In genomic region chr1:47306961-47307360, GRCm38 (mm10) we compare ENCODE assay signal across 21 mouse cellular contexts.
DNase-seq lines count a peak whose midpoint lies in the region; ATAC-seq and TF ChIP-seq lines count a peak whose summit lies in the region.
"Had no signal": no experiment of that assay in that cellular context is flagged by ENCODE, and none has a peak within 500 bp of the region (broad histone marks: within the 10 kb centered on the region; RNA-seq: fewer than 3 reads in every experiment).

No protein-coding gene starts in this region.

- no peaks in the 10 kb centered on the region for H3K27me3 ChIP-seq in intestine, embryonic 16.5 days (replicated peaks; ENCODE audit: control insufficient read depth, insufficient read depth, low read length)
- H3K27me3 ChIP-seq in midbrain, postnatal 0 days (ENCODE audit: insufficient read depth, low read length), result no peaks in the 10 kb centered on the region
- H3K27me3 ChIP-seq: embryonic facial prominence, embryonic 12.5 days; forebrain, embryonic 13.5 days; forebrain, embryonic 15.5 days; Patski had no signal

- H3K4me3 ChIP-seq in intestine, embryonic 16.5 days (ENCODE audit: low read length), result no peak overlapping the region
- H3K4me3 ChIP-seq in midbrain, postnatal 0 days (ENCODE audit: low read depth, low read length), result no peak overlapping the region
- H3K4me3 ChIP-seq: embryonic facial prominence, embryonic 10.5 days; embryonic facial prominence, embryonic 12.5 days; forebrain, embryonic 13.5 days; forebrain, embryonic 15.5 days had no signal

- no peak for ATAC-seq in intestine, embryonic 16.5 days
- no peak for ATAC-seq in midbrain, postnatal 0 days (ENCODE audit: low FRiP score)
- ATAC-seq: activated CD4-positive, CD25-positive, alpha-beta regulatory T cell, adult 4 months; forebrain, embryonic 13.5 days; forebrain, embryonic 15.5 days; forebrain, postnatal 0 days; Patski had no signal

- H3K9ac ChIP-seq in intestine, embryonic 16.5 days (ENCODE audit: low read depth, low read length), result no peak overlapping the region
- no peak overlapping the region for H3K9ac ChIP-seq in midbrain, postnatal 0 days (replicated peaks; ENCODE audit: low read length, poor library complexity, severe bottlenecking)
- H3K9ac ChIP-seq: embryonic facial prominence, embryonic 12.5 days; forebrain, embryonic 13.5 days; forebrain, embryonic 15.5 days; forebrain, postnatal 0 days had no signal

- H3K4me1 ChIP-seq in intestine, embryonic 16.5 days (ENCODE audit: control insufficient read depth, insufficient read depth, low read length), result no peaks in the 10 kb centered on the region
- no peaks in the 10 kb centered on the region for H3K4me1 ChIP-seq in midbrain, postnatal 0 days (ENCODE audit: insufficient read depth, low read length)
- H3K4me1 ChIP-seq: embryonic facial prominence, embryonic 10.5 days; embryonic facial prominence, embryonic 12.5 days had no signal

- DNase-seq in ES-CJ7 (ENCODE audit: low read depth, low spot score) (peak; percentile 73), R1 (ENCODE audit: low read depth, low spot score) (peak; percentile 80)
- no peak for DNase-seq in layer of hippocampus, adult 9-10 months (ENCODE audit: low spot score)
- DNase-seq in midbrain, postnatal 0 days (ENCODE audit: low spot score), result no peak
- DNase-seq: adrenal gland, adult 8-10 months; adrenal gland, postnatal 14 days; adrenal gland, postnatal 36 days; cerebellum, adult 11-12 months; cerebellum, adult 2 months; cerebellum, adult 9-10 months; cerebellum, postnatal 10 days; cerebellum, postnatal 25 days; forebrain, postnatal 0 days had no signal

- no peak overlapping the region for H3K27ac ChIP-seq in intestine, embryonic 16.5 days (ENCODE audit: low read length)
- H3K27ac ChIP-seq in midbrain, postnatal 0 days (ENCODE audit: low read depth, low read length), result no peak overlapping the region
- H3K27ac ChIP-seq: embryonic facial prominence, embryonic 10.5 days; embryonic facial prominence, embryonic 12.5 days; forebrain, embryonic 13.5 days; forebrain, embryonic 15.5 days had no signal

- H3K4me2 ChIP-seq in intestine, embryonic 16.5 days (ENCODE audit: low read depth, low read length), result no peak overlapping the region
- H3K4me2 ChIP-seq in midbrain, postnatal 0 days (ENCODE audit: low read depth, low read length, poor library complexity, severe bottlenecking), result no peak overlapping the region
- H3K4me2 ChIP-seq: embryonic facial prominence, embryonic 12.5 days; forebrain, embryonic 13.5 days; forebrain, embryonic 15.5 days had no signal

- H3K9me3 ChIP-seq in intestine, embryonic 16.5 days (ENCODE audit: control insufficient read depth, low read length), result no peaks in the 10 kb centered on the region
- H3K9me3 ChIP-seq in midbrain, postnatal 0 days (ENCODE audit: low read length), result no peaks in the 10 kb centered on the region
- H3K9me3 ChIP-seq: embryonic facial prominence, embryonic 10.5 days; embryonic facial prominence, embryonic 12.5 days; forebrain, embryonic 13.5 days; forebrain, embryonic 15.5 days; G1E had no signal

- TF ChIP-seq CTCF in midbrain, postnatal 0 days (IDR thresholded peaks at IDR 0.05), result no peak

- no peaks in the 10 kb centered on the region for H3K36me3 ChIP-seq in intestine, embryonic 16.5 days (ENCODE audit: control insufficient read depth, insufficient read depth, low read length)
- no peaks in the 10 kb centered on the region for H3K36me3 ChIP-seq in midbrain, postnatal 0 days (ENCODE audit: insufficient read depth, low read length)
- H3K36me3 ChIP-seq: embryonic facial prominence, embryonic 10.5 days; embryonic facial prominence, embryonic 12.5 days; forebrain, embryonic 15.5 days; G1E had no signal

Comparison
In these comparisons a context has a peak if more than half of its experiments do, and no peak if none do; other contexts are left out.
1. DNase-seq: peak in ES-CJ7 (single experiment) and R1 (single experiment); none in layer of hippocampus, adult 9-10 months (single experiment) and midbrain, postnatal 0 days (single experiment).